Mouse (Mus musculus) limb, embryonic 15.5 days (tissue): ENCODE measurements around the gene Camkk2. TPM values are rescaled to one million over a fixed set of nuclear protein-coding genes. Genes with fewer than 3 reads are reported as not detected.

ENCODE experiments used
- ATAC-seq: fragments of 200-750 bp; cut with Nextera tagmentation; 2 replicates; pipeline ENCODE4 v1.8.0; 2017; ENCODE audit warnings: low read depth, moderate TSS enrichment; ENCODE audit not compliant: insufficient number of reproducible peaks, low FRiP score, low TSS enrichment
- H3K27ac ChIP-seq: fragments of 300-500 bp; sonication (generic); 2 replicates; pipeline ENCODE4 v1.5.1; 2015; ENCODE audit warnings: moderate library complexity, mild to moderate bottlenecking, inconsistent platforms
- H3K27me3 ChIP-seq: fragments of 300-500 bp; sonication (generic); 2 replicates; pipeline ENCODE4 v1.6.1; 2015; ENCODE audit warnings: inconsistent platforms
- H3K36me3 ChIP-seq: fragments of 300-500 bp; sonication (generic); 2 replicates; pipeline ENCODE4 v1.6.1; 2015; ENCODE audit warnings: inconsistent platforms
- H3K4me1 ChIP-seq: fragments of 300-500 bp; sonication (generic); 2 replicates; pipeline ENCODE4 v1.6.1; 2015; ENCODE audit warnings: inconsistent platforms
- H3K4me2 ChIP-seq: fragments of 300-500 bp; sonication (generic); 2 replicates; pipeline ENCODE4 v1.6.1; 2015; ENCODE audit warnings: mild to moderate bottlenecking, inconsistent platforms
- H3K4me3 ChIP-seq: fragments of 300-500 bp; sonication (generic); 2 replicates; pipeline ENCODE4 v1.5.1; 2015; ENCODE audit warnings: mild to moderate bottlenecking, inconsistent platforms
- H3K9ac ChIP-seq: fragments of 300-500 bp; sonication (generic); 2 replicates; pipeline ENCODE4 v1.6.1; 2015; ENCODE audit warnings: inconsistent platforms
- H3K9me3 ChIP-seq: fragments of 300-500 bp; sonication (generic); 2 replicates; pipeline ENCODE4 v1.6.1; 2016; ENCODE audit warnings: inconsistent platforms
- WGBS: fragments of 180-500 bp; shearing (Covaris S2); methylation state at CpG from one replicate; pipeline ENCODE4 v1.1.7; 2015; 5-methylcytosine and 5-hydroxymethylcytosine counted together
- polyA plus RNA-seq: library from polyadenylated mRNA; unstranded; fragments of >200 nt; fragmentation: Nextera tagmentation; extraction: Ambion mirVana; gene quantifications from 2 replicates; pipeline ENCODE4 v1.2.1, GENCODE M21; 2015

The Camkk2 gene
- polyA plus RNA-seq, 1 experiment from 2014 or later, result 37.9 TPM

DNA sequence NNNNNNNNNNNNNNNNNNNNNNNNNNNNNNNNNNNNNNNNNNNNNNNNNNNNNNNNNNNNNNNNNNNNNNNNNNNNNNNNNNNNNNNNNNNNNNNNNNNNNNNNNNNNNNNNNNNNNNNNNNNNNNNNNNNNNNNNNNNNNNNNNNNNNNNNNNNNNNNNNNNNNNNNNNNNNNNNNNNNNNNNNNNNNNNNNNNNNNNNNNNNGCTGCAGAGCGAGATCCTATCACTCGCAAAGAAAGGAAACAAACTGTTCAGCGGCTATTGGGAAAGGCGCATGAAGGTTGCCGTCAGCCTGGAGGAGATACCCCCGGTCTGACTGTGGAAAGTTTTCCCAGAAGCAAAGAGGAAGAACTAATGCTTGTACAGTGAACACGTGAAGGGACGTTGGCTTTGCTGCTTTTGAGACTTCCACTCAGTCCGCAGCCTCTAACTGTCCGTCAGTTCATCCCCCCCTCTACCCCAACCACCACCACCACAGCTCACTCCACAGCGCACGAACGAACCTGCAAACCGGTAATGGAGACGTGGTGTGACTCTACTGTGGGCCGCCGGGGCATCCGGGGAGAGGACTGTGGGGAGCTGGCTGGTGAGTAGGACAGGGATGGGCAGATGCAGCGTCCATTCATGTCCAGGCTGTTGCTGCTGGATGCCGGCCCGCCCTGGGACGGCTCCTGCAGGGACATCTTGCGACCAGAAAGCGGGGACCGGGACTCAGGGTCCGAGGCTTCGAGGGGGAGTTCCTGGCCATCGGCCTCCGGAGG lies 15.8 kb downstream of the Camkk2 start:
- Histone ChIP-seq H3K27ac (no peak overlapping the region), H3K36me3 (peaks cover 20% of the 10 kb centered on the region), H3K4me3 (no peak overlapping the region), H3K4me1 (peaks cover 9% of the 10 kb centered on the region), H3K9ac (no peak overlapping the region), H3K27me3 (no peaks in the 10 kb centered on the region), H3K9me3 (no peaks in the 10 kb centered on the region), H3K4me2 (no peak overlapping the region)
- 76% methylated on average over 29 of the region's 29 CpGs for WGBS
- no peak for ATAC-seq

DNA sequence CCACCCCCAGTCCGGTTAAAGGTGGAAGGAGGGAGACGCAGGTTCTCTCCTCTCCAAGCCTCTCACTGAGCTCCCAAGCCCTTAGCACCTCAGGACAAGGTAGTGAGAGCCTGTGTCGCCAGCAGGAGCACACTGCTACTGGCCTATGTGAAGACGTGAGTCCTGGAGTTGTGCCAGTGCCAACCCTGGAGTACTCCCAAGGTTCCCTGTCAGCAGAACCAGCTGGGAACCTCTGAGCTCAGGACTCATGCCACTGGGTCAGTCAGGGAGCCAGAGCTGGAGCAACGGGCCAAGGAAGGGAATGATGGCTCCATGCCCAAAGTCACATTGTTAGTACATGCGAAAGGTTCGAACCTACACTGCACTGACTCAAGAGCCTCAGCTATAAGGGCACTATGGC lies 22.5 kb downstream of the Camkk2 start:
- ATAC-seq, result peak; percentile 7; the same call in 1 of the 2 replicates
- Histone ChIP-seq H3K27ac (no peak overlapping the region), H3K27me3 (no peaks in the 10 kb centered on the region), H3K4me2 (no peak overlapping the region), H3K9ac (no peak overlapping the region), H3K4me3 (no peak overlapping the region), H3K4me1 (no peaks in the 10 kb centered on the region), H3K36me3 (peaks cover 47% of the 10 kb centered on the region), H3K9me3 (no peaks in the 10 kb centered on the region)
- WGBS, result 92% methylated on average over 7 of the region's 7 CpGs

DNA sequence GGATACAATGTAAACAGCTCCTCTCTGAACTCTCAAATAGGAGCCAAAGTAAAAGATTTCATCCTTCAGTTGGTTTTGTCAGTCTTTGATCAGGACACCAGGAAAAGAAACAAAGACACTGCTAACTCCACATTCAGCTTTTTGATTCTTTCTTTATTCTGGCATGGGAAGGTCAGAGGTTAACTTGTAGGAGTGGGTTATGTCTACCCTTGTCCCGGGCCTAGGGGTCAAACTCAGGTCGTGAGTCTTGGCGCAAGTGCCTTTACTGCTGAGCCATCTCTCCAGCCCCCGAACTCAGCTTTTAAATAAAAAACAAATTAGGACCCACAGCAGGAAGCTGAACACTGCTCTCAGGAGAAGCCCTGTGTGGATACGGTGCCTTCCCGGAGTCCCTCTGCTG lies 23.1 kb downstream of the Camkk2 start:
- no peak overlapping the region for H3K27ac ChIP-seq
- H3K36me3 ChIP-seq, result peaks cover 49% of the 10 kb centered on the region
- H3K4me2 ChIP-seq, result no peak overlapping the region
- H3K4me3 ChIP-seq, result no peak overlapping the region
- WGBS, result 72% methylated on average over 6 of the region's 6 CpGs
- H3K27me3 ChIP-seq, result no peaks in the 10 kb centered on the region
- H3K4me1 ChIP-seq, result no peaks in the 10 kb centered on the region
- no peaks in the 10 kb centered on the region for H3K9me3 ChIP-seq
- H3K9ac ChIP-seq, result no peak overlapping the region
- no peak for ATAC-seq

DNA sequence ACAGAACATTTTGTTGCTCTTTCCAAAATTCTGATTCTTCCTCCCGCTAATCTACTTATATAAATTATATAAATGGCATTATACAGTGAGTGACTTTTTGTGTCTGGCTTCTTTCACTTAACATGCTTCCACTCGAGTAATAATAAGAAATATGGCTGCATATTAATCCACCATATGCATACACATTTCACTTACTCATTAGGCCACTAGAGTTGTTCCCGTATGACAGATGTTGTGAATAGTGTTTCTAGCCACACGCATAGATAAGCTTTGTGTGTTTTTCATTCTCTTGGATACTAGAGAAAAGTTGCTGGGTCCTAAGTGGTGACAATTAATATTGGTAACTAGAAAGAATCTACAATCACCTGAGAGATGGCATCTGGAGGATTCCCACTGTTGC lies 23.6 kb downstream of the Camkk2 start:
- 93% methylated on average over 4 of the region's 4 CpGs for WGBS
- no peak overlapping the region for H3K4me2 ChIP-seq

DNA sequence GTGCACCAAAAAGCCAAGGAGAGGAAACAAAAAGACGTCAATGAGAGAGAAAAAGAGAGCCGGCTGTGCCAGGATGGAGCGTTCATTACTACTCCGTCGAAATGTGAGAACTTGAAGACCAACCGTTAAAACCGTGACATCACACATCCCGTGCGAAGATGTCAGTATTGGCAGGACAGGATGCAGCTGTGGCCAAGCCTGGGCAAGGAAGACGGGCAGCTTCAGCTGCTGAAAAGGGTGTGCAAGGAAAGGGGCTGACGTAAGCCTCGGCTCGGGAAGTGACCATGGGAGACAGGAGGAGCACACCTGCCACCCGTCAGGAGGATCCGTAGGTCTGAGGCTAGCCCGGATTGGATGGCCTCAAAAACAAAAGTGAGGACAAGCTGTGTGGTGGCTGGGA lies 24.7 kb downstream of the Camkk2 start:
- H3K27me3 ChIP-seq, result no peaks in the 10 kb centered on the region
- no peak overlapping the region for H3K9ac ChIP-seq
- ATAC-seq, result no peak; the same call in 1 of the 2 replicates
- WGBS, result 72% methylated on average over 16 of the region's 16 CpGs
- peaks cover 50% of the 10 kb centered on the region for H3K36me3 ChIP-seq
- H3K27ac ChIP-seq, result no peak overlapping the region
- no peaks in the 10 kb centered on the region for H3K9me3 ChIP-seq
- no peak overlapping the region for H3K4me2 ChIP-seq
- no peak overlapping the region for H3K4me3 ChIP-seq
- no peaks in the 10 kb centered on the region for H3K4me1 ChIP-seq

More for the DNA sequence above, 23.6 kb downstream of the Camkk2 start:
- Histone ChIP-seq H3K4me1 (no peaks in the 10 kb centered on the region), H3K9ac (no peak overlapping the region), H3K4me3 (no peak overlapping the region), H3K27ac (no peak overlapping the region), H3K27me3 (no peaks in the 10 kb centered on the region), H3K36me3 (peaks cover 50% of the 10 kb centered on the region), H3K9me3 (no peaks in the 10 kb centered on the region)
- ATAC-seq, result no peak

DNA sequence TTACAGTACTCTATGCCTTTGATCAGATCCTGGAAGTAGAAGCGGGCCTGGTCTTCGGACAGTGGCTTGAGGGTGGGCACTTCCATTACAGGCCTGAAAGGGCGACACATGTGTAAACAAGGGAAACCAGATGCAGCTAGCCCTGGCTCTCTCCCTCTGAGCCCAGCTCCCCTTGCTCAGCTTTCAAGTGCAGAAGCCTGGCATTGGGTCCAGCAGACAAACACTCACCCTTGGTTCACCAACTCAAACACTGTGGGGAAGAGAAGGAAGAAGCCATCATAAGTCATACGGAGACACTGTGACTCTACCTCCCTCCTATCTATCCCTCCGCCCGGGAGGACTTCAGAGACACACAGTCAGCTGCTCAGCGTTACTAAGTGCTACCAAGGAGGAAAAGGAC lies 31.3 kb downstream of the Camkk2 start:
- no peak for ATAC-seq
- 64% methylated on average over 7 of the region's 7 CpGs for WGBS
- H3K36me3 ChIP-seq, result peaks cover 47% of the 10 kb centered on the region
- H3K27me3 ChIP-seq, result no peaks in the 10 kb centered on the region
- H3K4me1 ChIP-seq, result no peaks in the 10 kb centered on the region
- no peak overlapping the region for H3K9ac ChIP-seq
- no peaks in the 10 kb centered on the region for H3K9me3 ChIP-seq
- no peak overlapping the region for H3K4me3 ChIP-seq
- H3K27ac ChIP-seq, result no peak overlapping the region
- no peak overlapping the region for H3K4me2 ChIP-seq

DNA sequence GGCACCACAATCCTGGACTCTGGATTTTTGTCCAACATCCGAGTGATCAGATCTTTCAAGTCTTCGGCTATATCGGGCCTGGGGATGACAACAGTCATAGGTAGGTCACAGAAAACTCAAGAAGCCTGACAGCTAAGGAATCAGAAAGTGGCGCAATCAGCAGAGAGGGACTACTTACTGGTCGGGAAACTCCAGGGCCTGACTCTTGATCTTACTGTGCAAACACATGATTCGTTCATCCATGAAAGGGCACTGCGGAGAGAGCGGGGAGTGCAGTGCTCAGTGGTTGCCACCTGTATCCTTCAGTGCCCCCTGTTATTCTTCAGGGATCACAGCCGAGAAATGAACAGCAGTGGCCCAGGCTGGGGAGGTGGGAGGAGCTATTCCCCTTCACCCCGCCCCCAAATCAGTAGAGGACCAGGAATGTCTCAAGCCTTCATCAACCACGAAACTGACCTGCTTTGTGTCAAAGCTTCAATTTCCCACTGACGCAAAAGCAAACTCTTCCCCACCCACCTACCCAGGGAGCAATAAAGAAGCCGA lies 35.3 kb downstream of the Camkk2 start:
- no peak overlapping the region for H3K4me3 ChIP-seq
- no peak overlapping the region for H3K4me2 ChIP-seq
- peaks cover 67% of the 10 kb centered on the region for H3K36me3 ChIP-seq
- no peaks in the 10 kb centered on the region for H3K27me3 ChIP-seq
- H3K4me1 ChIP-seq, result no peaks in the 10 kb centered on the region
- no peak overlapping the region for H3K27ac ChIP-seq
- ATAC-seq, result no peak
- 85% methylated on average over 13 of the region's 13 CpGs for WGBS
- no peak overlapping the region for H3K9ac ChIP-seq
- no peaks in the 10 kb centered on the region for H3K9me3 ChIP-seq

DNA sequence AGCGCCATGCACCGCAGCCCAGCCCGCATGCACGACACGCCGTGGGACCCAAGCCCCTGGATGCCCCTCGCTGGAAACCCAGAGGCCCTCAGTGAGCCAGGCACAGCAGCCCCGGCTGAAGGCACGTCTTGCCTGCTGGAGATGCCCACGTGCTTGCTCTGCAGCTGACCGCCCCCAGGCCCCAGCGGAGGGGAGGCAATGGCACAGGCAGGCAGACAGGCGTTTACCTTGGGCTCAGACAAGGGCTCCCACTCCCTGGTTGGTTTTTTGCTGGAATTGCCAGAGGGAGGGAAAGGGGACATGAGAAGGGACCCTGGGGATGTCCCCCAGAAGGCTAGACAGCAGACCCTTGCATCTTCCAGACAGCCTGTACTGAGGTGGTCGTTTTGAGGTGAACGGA lies 42.4 kb downstream of the Camkk2 start:
- Histone ChIP-seq H3K4me3 (no peak overlapping the region), H3K4me2 (no peak overlapping the region), H3K27ac (no peak overlapping the region), H3K27me3 (no peaks in the 10 kb centered on the region), H3K9ac (no peak overlapping the region), H3K36me3 (peaks cover 27% of the 10 kb centered on the region), H3K4me1 (peaks cover 16% of the 10 kb centered on the region), H3K9me3 (no peaks in the 10 kb centered on the region)
- 85% methylated on average over 15 of the region's 15 CpGs for WGBS
- no peak for ATAC-seq

DNA sequence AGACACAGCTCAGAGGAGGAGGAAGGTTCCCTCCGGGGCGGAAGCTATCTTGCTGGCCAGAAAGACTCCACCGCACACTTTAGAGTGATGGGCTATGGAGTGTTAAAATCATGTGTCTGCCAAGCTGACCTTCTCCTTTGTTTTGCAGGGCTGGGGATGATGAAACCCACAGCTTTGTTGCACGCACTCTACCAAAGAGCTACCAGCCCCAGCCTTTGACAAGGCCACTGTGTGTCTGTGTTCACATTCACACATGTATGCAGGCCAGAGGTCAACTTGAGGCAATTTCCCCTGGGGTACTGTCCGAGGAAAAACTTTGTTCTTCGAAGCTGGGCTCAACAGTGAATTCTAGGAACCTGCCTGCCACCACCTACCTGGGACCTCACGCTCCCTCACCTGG lies 43.4 kb downstream of the Camkk2 start:
- no peak overlapping the region for H3K4me3 ChIP-seq
- H3K9me3 ChIP-seq, result no peaks in the 10 kb centered on the region
- WGBS, result 90% methylated on average over 7 of the region's 7 CpGs
- no peak overlapping the region for H3K9ac ChIP-seq
- no peak overlapping the region for H3K4me2 ChIP-seq
- ATAC-seq, result no peak
- H3K36me3 ChIP-seq, result peaks cover 22% of the 10 kb centered on the region
- peaks cover 19% of the 10 kb centered on the region for H3K4me1 ChIP-seq
- no peak overlapping the region for H3K27ac ChIP-seq
- no peaks in the 10 kb centered on the region for H3K27me3 ChIP-seq

DNA sequence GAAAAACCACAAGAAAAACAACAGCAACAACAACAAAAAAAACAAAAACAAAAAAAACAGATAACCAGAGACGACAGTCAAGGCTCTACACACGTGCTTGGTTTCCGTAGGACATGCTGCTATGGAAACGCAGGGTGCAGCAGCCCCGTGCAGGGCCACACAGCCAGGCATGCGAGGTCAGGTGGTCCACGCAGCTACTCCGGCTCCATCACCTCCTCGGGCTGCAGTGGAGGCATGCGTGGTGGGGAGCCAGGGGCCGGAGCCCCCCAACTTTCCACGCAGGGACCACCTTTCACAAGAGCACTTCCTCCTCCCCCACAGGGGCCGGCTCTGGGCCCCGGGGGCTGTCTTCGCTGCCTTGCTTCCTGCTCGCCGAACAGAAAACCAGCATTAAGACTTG lies 45.3 kb downstream of the Camkk2 start:
- H3K36me3 ChIP-seq, result peaks cover 15% of the 10 kb centered on the region; the same call in 1 of the 2 replicates
- peaks cover 19% of the 10 kb centered on the region for H3K4me1 ChIP-seq
- no peaks in the 10 kb centered on the region for H3K27me3 ChIP-seq
- no peak overlapping the region for H3K4me3 ChIP-seq
- H3K4me2 ChIP-seq, result 0 out of 2 replicates have a peak overlapping the region, but pooled peaks have one; percentile 19
- WGBS, result 57% methylated on average over 17 of the region's 17 CpGs
- no peaks in the 10 kb centered on the region for H3K9me3 ChIP-seq
- no peak overlapping the region for H3K27ac ChIP-seq
- ATAC-seq, result no peak
- H3K9ac ChIP-seq, result no peak overlapping the region

DNA sequence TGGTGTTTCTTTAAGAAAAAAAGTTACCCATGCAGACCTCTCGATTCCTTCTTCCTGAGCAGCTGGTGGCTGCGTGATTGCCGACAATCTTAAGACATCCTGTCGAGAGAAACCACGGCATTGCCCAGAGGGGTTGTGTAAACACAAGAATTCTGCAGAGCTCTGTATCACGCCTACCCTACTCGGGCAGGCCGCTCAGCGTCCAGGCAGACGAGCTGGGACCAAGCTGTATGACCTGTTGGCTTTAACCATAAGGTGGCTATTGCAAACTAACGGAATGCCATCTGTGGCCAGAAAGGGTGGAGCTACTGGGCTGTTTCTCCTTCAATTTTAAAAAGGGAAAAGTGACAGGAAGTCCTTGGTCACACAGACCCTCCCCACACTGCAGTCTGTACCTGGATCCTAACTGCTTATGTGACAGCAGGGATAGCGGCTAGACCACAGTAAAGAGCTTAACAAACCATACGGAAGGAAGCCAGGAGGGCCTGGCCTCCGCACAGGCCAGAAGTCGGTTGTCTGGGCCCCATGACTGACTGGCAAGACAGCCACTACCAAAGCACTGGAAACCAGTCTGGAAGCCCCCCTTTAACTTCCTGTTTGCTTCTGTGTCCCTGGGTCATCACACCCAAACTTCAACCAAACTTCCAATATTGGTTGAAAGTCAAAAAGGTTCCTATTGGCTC lies 47.1 kb downstream of the Camkk2 start:
- Histone ChIP-seq H3K36me3 (peaks cover 15% of the 10 kb centered on the region; the same call in 1 of the 2 replicates), H3K27ac (peak overlapping the region; percentile 83), H3K4me1 (peaks cover 19% of the 10 kb centered on the region), H3K9ac (no peak overlapping the region), H3K9me3 (no peaks in the 10 kb centered on the region), H3K27me3 (no peaks in the 10 kb centered on the region), H3K4me3 (no peak overlapping the region), H3K4me2 (no peak overlapping the region)
- ATAC-seq, result no peak
- 19% methylated on average over 15 of the region's 15 CpGs for WGBS

DNA sequence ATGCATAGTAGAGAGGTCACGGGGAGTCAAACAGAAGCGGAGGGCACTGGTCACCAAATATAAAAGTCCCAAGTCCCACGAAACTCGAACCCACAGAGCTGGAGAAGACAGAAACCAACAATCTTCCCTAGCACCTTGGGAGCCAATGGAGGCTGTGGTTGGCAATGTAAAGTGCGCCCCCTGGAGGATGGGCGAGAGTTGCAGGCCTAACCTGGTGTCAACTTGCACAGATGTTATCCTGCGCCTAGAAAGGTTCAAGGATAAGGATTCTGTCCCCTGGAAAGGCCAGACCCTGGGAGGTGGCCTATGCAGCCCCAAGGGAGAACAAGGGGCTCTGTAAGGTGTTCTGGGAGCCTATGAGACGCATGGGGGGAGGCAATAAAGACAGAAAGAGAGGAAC lies 47.9 kb downstream of the Camkk2 start:
- H3K4me3 ChIP-seq, result no peak overlapping the region
- H3K36me3 ChIP-seq, result peaks cover 7% of the 10 kb centered on the region; the same call in 1 of the 2 replicates
- peak overlapping the region; percentile 83 for H3K27ac ChIP-seq
- no peak overlapping the region for H3K9ac ChIP-seq
- H3K4me1 ChIP-seq, result peaks cover 19% of the 10 kb centered on the region
- H3K9me3 ChIP-seq, result no peaks in the 10 kb centered on the region
- ATAC-seq, result no peak
- 70% methylated on average over 8 of the region's 8 CpGs for WGBS
- H3K27me3 ChIP-seq, result no peaks in the 10 kb centered on the region
- H3K4me2 ChIP-seq, result no peak overlapping the region
